9 mouse cellular contexts compared by ENCODE assay signal in the genomic region with DNA sequence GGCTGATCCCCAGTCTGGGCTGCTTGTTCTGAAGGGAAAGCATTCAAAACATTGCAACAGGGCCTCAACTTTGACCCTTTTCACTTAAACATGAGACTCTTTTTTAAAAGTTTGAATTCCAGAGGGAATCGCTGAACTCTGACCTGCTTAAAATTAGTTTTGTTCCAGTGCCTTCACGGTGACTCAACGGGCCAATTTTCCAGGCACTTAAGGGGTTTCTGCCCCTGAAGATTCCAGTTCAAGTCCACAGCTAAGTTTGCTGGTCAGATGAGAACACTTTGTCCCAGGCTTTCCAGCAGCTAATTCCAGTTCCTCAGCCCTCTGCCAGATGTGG. TPM values are rescaled to one million over a fixed set of nuclear protein-coding genes. Genes with fewer than 3 reads are reported as not detected.
DNase-seq lines count a peak whose midpoint lies in the region; ATAC-seq lines count a peak whose summit lies in the region.
"Had no signal": no experiment of that assay in that cellular context is flagged by ENCODE, and none has a peak within 500 bp of the region (broad histone marks: within the 10 kb centered on the region; RNA-seq: fewer than 3 reads in every experiment).

No protein-coding gene starts in this region.

- peaks cover 11% of the 10 kb centered on the region; the same call in 1 of the 2 replicates for H3K4me1 ChIP-seq in heart, embryonic 12.5 days (replicated peaks)
- H3K4me1 ChIP-seq in midbrain, embryonic 13.5 days (replicated peaks): 0 out of 2 replicates have a peak, but pooled peaks cover 8% of the 10 kb centered on the region

- no peak overlapping the region for H3K4me3 ChIP-seq in heart, embryonic 12.5 days
- H3K4me3 ChIP-seq in midbrain, embryonic 13.5 days (replicated peaks): no peak overlapping the region
- H3K4me3 ChIP-seq: midbrain, embryonic 12.5 days had no signal

- no peak overlapping the region for H3K9ac ChIP-seq in heart, embryonic 12.5 days
- no peak overlapping the region for H3K9ac ChIP-seq in midbrain, embryonic 13.5 days (replicated peaks)
- H3K9ac ChIP-seq: midbrain, embryonic 12.5 days had no signal

- H3K27me3 ChIP-seq in heart, embryonic 12.5 days (replicated peaks): no peaks in the 10 kb centered on the region; the same call in 1 of the 2 replicates
- H3K27me3 ChIP-seq in midbrain, embryonic 13.5 days: no peaks in the 10 kb centered on the region
- H3K27me3 ChIP-seq: midbrain, embryonic 12.5 days had no signal

- H3K36me3 ChIP-seq in heart, embryonic 12.5 days: no peaks in the 10 kb centered on the region
- H3K36me3 ChIP-seq in midbrain, embryonic 13.5 days: no peaks in the 10 kb centered on the region
- H3K36me3 ChIP-seq: midbrain, embryonic 12.5 days had no signal

- WGBS in heart, embryonic 12.5 days: 65% methylated on average over 3 of the region's 3 CpGs
- 21% methylated on average over 3 of the region's 3 CpGs for WGBS in midbrain, embryonic 13.5 days

- no peak for ATAC-seq in heart, embryonic 12.5 days (ENCODE audit: insufficient number of reproducible peaks, low FRiP score)
- ATAC-seq in midbrain, embryonic 13.5 days: no peak
- no peak for ATAC-seq in monocyte, adult 5-6 weeks (replicated peaks; ENCODE audit: insufficient number of reproducible peaks, low FRiP score, low TSS enrichment, poor library complexity, severe bottlenecking)

- H3K27ac ChIP-seq in heart, embryonic 12.5 days (ENCODE audit: poor library complexity, severe bottlenecking): no peak overlapping the region
- no peak overlapping the region for H3K27ac ChIP-seq in midbrain, embryonic 13.5 days
- H3K27ac ChIP-seq: midbrain, embryonic 12.5 days had no signal

- H3K4me2 ChIP-seq in heart, embryonic 12.5 days: no peak overlapping the region
- no peak overlapping the region for H3K4me2 ChIP-seq in midbrain, embryonic 13.5 days (replicated peaks)
- H3K4me2 ChIP-seq: midbrain, embryonic 12.5 days had no signal

- DNase-seq in heart, adult 18-20 months: peak; percentile 66 to 74
- DNase-seq in embryo, embryonic 11 days: peak; percentile 84
- DNase-seq in kidney, adult 8-10 months: peak; percentile 13 to 39
- peak; percentile 51 for DNase-seq in lung, postnatal 14 days
- DNase-seq in retina, postnatal 1 day: no peak

- H3K9me3 ChIP-seq in heart, embryonic 12.5 days (replicated peaks): no peaks in the 10 kb centered on the region; the same call in 1 of the 2 replicates
- no peaks in the 10 kb centered on the region for H3K9me3 ChIP-seq in midbrain, embryonic 13.5 days
- H3K9me3 ChIP-seq: midbrain, embryonic 12.5 days had no signal

RNA-seq across cellular contexts. Expression of a gene that starts 27.8 kb away (rescaled TPM):
- 1 to 10 TPM; 2.6 to 2.9 TPM for total RNA-seq in heart, adult 18-20 months (2021)
- 17.9 and 19.9 TPM in 2 replicates for polyA plus RNA-seq in heart, embryonic 12.5 days (2016; fragmentation: Nextera tagmentation; extraction: Ambion mirVana)
- polyA plus RNA-seq in midbrain, embryonic 13.5 days (2015; fragmentation: Nextera tagmentation; extraction: Ambion mirVana): 52.0 and 56.2 TPM in 2 replicates
- total RNA-seq in monocyte, adult 5-6 weeks (2017): 0.67 to 15.5 TPM (median 4.9 TPM) in 3 replicates
